Mouse (Mus musculus): ENCODE results near the gene Hint2. TPM values are rescaled to one million over a fixed set of nuclear protein-coding genes. Genes with fewer than 3 reads are reported as not detected.

Gene Hint2
- polyA plus RNA-seq, 1 experiment from 2014 or later, result 150 TPM

DNA sequence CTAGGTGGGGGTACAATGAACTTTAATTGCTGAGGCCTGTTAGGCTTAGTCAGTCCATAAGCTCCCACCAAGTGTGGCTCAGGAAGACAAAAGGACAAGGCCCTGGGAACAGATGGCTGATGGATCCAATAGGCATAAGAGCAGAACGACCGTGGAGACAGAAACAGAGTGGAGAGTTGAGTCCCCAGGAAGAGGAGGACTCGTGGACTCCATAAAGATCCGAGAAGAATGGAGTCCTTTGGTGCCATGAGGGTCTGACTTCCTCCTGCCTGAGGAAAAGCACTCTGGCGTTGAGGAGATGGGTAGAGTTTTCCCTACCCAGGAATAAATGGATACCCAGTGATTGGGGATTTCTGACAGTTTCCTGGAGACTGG lies 25.6 kb downstream of the Hint2 start:
- peaks cover 3% of the 10 kb centered on the region; the same call in 1 of the 2 replicates for H3K27me3 ChIP-seq (ENCODE audit: control insufficient read depth, insufficient read depth, low read length)
- H3K4me2 ChIP-seq (replicated peaks; ENCODE audit: low read depth), result peak overlapping the region; percentile 79
- no peaks in the 10 kb centered on the region for H3K36me3 ChIP-seq (ENCODE audit: control insufficient read depth, insufficient read depth, low read length)
- no peaks in the 10 kb centered on the region for H3K9me3 ChIP-seq (ENCODE audit: control insufficient read depth, low read length)
- no peak for ATAC-seq (ENCODE audit: low FRiP score, low TSS enrichment)
- H3K9ac ChIP-seq (ENCODE audit: low read length), result peak overlapping the region; percentile 76; the same call in 1 of the 2 replicates
- WGBS, result 40% methylated on average over 5 of the region's 5 CpGs
- H3K27ac ChIP-seq (replicated peaks), result peak overlapping the region; percentile 92
- TF ChIP-seq CTCF (IDR thresholded peaks at IDR 0.05; ENCODE audit: low read depth) (no peak), EP300 (optimal IDR thresholded peaks at IDR 0.05) (no peak)
- peaks cover 8% of the 10 kb centered on the region; the same call in 1 of the 2 replicates for H3K4me1 ChIP-seq (replicated peaks; ENCODE audit: control insufficient read depth, insufficient read depth)
- no peak overlapping the region for H3K4me3 ChIP-seq (ENCODE audit: low read depth, low read length)
- DNase-seq (ENCODE audit: low spot score), result peak; percentile 14

DNA sequence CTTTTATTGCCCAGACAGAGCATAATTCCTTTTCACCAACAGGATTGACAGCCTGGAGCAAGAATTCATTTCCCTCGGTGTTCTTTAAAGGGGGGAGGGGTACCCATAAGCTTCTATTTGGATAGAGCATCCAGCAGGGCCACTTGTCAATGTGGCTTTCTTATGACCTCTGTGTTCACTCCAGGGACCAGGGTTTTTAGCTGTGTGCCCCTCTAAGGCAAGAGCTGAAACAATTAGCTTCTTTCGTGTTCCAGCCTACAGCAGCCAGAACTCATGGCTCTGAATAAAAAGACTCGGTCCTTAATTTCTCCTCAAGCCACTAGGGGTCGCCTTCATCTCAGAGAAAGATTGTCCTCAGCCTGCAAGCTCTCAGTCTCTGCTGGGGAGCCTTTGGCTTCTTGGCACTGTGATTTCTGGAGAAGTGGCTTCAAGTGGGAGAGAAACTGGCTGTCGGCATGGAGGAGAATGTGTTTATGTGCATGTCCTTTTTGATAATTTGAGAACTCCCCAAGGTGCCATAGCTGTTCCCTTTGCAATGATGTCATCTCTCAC lies 26.2 kb downstream of the Hint2 start:
- H3K27ac ChIP-seq (replicated peaks), result no peak overlapping the region; the same call in 1 of the 2 replicates

DNA sequence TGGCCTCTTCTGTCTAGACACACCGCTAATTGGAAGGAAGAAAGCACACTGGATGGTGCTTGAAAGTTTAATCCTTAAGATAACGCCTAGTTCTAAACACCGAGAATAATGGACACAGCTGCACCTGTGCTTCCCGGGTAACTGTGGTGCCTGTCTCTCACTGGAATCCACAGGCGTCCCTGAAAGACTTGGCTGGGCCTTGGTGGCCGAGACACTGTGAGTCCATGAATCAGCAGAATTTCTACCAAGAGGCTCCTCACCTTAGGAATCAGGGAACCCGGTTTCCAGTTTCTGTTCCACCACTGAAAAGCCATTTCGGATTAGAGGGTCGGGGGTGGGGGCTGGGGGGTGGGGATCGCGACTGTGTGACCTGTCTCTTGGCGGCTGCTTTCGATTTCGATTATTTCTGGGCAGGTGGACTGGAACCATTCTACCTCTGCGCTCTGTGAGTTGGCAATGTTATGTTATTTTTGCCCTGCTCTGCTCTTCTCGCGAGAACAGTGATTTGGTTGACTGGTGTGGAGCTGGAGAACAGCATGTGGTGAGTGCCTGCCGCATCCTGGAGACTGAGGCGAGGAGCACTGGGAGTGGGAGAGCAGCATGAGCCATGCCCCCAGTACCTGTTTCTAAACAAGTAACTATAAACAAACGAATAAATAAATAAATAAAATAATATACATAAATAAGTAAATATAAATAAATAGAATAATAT lies 27.0 kb downstream of the Hint2 start:
- Histone ChIP-seq H3K9ac (ENCODE audit: low read length) (no peak overlapping the region), H3K4me1 (replicated peaks; ENCODE audit: control insufficient read depth, insufficient read depth) (peaks cover 8% of the 10 kb centered on the region; the same call in 1 of the 2 replicates), H3K4me3 (ENCODE audit: low read depth, low read length) (no peak overlapping the region), H3K27ac (replicated peaks) (no peak overlapping the region), H3K4me2 (replicated peaks; ENCODE audit: low read depth) (no peak overlapping the region), H3K27me3 (ENCODE audit: control insufficient read depth, insufficient read depth, low read length) (peaks cover 3% of the 10 kb centered on the region; the same call in 1 of the 2 replicates), H3K9me3 (ENCODE audit: control insufficient read depth, low read length) (no peaks in the 10 kb centered on the region), H3K36me3 (ENCODE audit: control insufficient read depth, insufficient read depth, low read length) (no peaks in the 10 kb centered on the region)
- no peak for ATAC-seq (ENCODE audit: low FRiP score, low TSS enrichment)
- DNase-seq (ENCODE audit: low spot score), result peak; percentile 18
- WGBS, result 48% methylated on average over 20 of the region's 20 CpGs
- TF ChIP-seq CTCF (IDR thresholded peaks at IDR 0.05; ENCODE audit: low read depth) (no peak), EP300 (optimal IDR thresholded peaks at IDR 0.05) (no peak)

More for the DNA sequence above, 26.2 kb downstream of the Hint2 start:
- Histone ChIP-seq H3K27me3 (ENCODE audit: control insufficient read depth, insufficient read depth, low read length) (peaks cover 3% of the 10 kb centered on the region; the same call in 1 of the 2 replicates), H3K36me3 (ENCODE audit: control insufficient read depth, insufficient read depth, low read length) (no peaks in the 10 kb centered on the region), H3K9ac (ENCODE audit: low read length) (no peak overlapping the region), H3K4me3 (ENCODE audit: low read depth, low read length) (no peak overlapping the region), H3K9me3 (ENCODE audit: control insufficient read depth, low read length) (no peaks in the 10 kb centered on the region), H3K4me2 (replicated peaks; ENCODE audit: low read depth) (no peak overlapping the region; the same call in 1 of the 2 replicates), H3K4me1 (replicated peaks; ENCODE audit: control insufficient read depth, insufficient read depth) (peaks cover 8% of the 10 kb centered on the region; the same call in 1 of the 2 replicates)
- peak; percentile 94 for TF ChIP-seq CTCF (IDR thresholded peaks at IDR 0.05; ENCODE audit: low read depth)
- TF ChIP-seq EP300 (optimal IDR thresholded peaks at IDR 0.05), result no peak
- WGBS, result 5% methylated on average over 5 of the region's 5 CpGs
- DNase-seq (ENCODE audit: low spot score), result peak; percentile 72
- ATAC-seq (ENCODE audit: low FRiP score, low TSS enrichment), result peak; percentile 69

DNA sequence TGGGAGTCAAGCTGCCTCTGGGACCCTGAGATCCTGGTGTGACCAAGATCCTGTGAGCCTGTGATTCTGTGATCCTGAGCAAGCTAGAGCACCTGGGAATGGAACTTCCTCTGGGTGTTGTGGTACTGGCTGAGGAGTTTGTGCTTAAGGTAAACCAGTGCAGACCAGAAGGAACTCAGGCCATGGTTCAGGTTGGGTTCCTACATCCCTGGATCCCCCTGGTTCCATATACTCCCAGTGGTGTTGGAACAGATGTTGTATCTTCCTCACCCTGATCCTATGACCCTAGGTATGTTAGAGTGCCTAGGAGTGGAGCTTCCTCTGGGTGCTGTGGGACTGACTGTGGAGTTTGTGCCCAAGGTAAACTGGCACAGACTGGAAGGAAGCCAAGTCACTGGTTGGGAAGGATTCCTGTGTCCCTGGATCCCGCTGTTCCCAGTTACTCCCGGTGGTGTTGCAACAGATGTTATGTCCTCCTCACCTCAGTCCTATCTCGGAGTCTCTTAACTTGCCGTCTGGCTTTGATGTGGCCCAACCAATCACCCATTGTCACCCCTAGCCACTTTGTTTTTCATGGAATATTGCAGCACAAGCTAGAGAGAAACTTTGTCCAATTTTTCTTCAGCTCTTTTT lies 36.0 kb downstream of the Hint2 start:
- no peak overlapping the region for H3K4me3 ChIP-seq (ENCODE audit: low read depth, low read length)
- no peaks in the 10 kb centered on the region for H3K9me3 ChIP-seq (ENCODE audit: control insufficient read depth, low read length)
- H3K27me3 ChIP-seq (ENCODE audit: control insufficient read depth, insufficient read depth, low read length), result no peaks in the 10 kb centered on the region
- H3K4me2 ChIP-seq (replicated peaks; ENCODE audit: low read depth), result no peak overlapping the region
- no peaks in the 10 kb centered on the region for H3K36me3 ChIP-seq (ENCODE audit: control insufficient read depth, insufficient read depth, low read length)
- ATAC-seq (ENCODE audit: low FRiP score, low TSS enrichment), result no peak
- no peak overlapping the region for H3K9ac ChIP-seq (ENCODE audit: low read length)
- no peak for TF ChIP-seq CTCF (IDR thresholded peaks at IDR 0.05; ENCODE audit: low read depth)
- H3K27ac ChIP-seq (replicated peaks), result no peak overlapping the region
- WGBS, result 77% methylated on average over 4 of the region's 4 CpGs
- peak; percentile 11 for DNase-seq (ENCODE audit: low spot score)
- no peaks in the 10 kb centered on the region for H3K4me1 ChIP-seq (replicated peaks; ENCODE audit: control insufficient read depth, insufficient read depth)

DNA sequence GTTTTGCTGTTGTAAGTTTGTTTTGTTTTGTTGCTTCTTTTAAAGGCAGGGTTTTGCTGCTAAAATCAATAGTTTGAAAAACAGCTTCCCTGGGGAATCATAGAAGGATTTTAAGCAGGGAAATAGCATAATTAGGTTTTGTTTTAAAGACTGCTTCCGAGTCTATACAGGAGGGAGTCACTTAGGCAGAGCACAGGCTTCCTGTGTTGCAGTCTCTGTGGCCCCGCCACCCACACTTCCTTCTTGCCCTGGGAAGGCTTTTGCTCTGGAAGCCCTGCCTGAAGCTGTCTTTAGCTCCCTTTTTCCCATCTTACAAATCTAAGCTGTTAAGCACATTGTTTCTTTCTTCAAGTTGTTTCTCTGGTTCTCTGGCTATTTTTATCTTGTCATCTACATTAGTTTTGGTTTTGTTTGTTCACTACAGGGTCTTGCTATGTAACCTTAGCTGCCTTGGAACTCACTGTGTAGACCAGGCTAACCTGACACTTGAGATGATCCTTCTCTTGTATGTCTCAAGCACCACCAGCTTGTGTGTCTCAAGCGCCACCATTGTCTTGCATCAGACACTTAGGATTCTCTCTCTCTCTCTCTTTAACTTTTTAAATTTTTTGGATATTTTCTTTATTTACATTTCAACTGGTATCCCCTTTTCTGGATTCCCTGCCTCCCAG lies 43.1 kb downstream of the Hint2 start:
- no peak overlapping the region for H3K4me3 ChIP-seq (ENCODE audit: low read depth, low read length)
- H3K4me2 ChIP-seq (replicated peaks; ENCODE audit: low read depth), result no peak overlapping the region
- DNase-seq (ENCODE audit: low spot score), result peak; percentile 24
- H3K27ac ChIP-seq (replicated peaks), result no peak overlapping the region
- no peaks in the 10 kb centered on the region for H3K27me3 ChIP-seq (ENCODE audit: control insufficient read depth, insufficient read depth, low read length)
- ATAC-seq (ENCODE audit: low FRiP score, low TSS enrichment), result no peak
- no peaks in the 10 kb centered on the region for H3K36me3 ChIP-seq (ENCODE audit: control insufficient read depth, insufficient read depth, low read length)
- 53% methylated on average over 3 of the region's 3 CpGs for WGBS
- no peaks in the 10 kb centered on the region for H3K9me3 ChIP-seq (ENCODE audit: control insufficient read depth, low read length)
- TF ChIP-seq EP300 (optimal IDR thresholded peaks at IDR 0.05) (no peak), CTCF (IDR thresholded peaks at IDR 0.05; ENCODE audit: low read depth) (no peak)
- H3K4me1 ChIP-seq (replicated peaks; ENCODE audit: control insufficient read depth, insufficient read depth), result no peaks in the 10 kb centered on the region
- no peak overlapping the region for H3K9ac ChIP-seq (ENCODE audit: low read length)

Data from stomach, postnatal 0 days (tissue).